Mouse (Mus musculus) cerebellum, adult 11 months (tissue): Measurements from ENCODE around the gene Thra.
A peak's percentile ranks its signal among the peaks of the same experiment; 100 is the strongest.

Source experiments
- DNase-seq: peaks from one replicate; pipeline ENCODE4 v3.0.0; 2022

The Thra gene

GRCm38 (mm10) chr11:98783236-98783696 lies 42.8 kb downstream of the Thra start:
- peak; percentile 96 for DNase-seq

- no peak for DNase-seq
Measured at GRCm38 (mm10) chr11:98784139-98784538, 43.7 kb downstream of the Thra start.

GRCm38 (mm10) chr11:98785214-98785613 lies 44.8 kb downstream of the Thra start:
- DNase-seq, result no peak

DNA sequence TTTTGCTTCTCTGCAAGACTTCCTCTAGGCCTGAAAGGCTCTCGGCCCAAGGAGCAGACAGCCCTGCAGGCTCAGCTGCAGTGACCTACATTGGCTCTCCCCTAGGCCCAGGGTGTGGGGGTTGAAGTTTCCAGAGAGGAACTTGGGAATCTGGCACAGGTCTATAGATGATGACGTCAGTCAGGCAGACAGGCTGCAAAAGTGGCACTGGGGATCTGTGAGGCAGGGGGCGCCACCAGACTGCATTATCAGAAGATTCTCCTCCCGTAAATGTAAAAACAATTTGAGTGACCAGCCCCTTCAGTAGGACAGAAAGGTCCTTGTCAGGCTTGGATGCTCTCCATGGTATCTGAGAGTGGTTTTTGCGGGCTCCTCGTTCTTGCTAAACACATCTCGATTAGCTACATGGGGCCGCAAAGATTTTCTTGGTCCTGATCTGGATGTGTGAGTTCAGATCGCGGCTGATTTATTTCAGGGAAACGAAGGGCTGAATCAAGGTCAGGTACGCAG lies 45.4 kb downstream of the Thra start:
- peak; percentile 76 for DNase-seq

GRCm38 (mm10) chr11:98786359-98787214 lies 46.1 kb downstream of the Thra start:
- peak; percentile 95 for DNase-seq

- no peak for DNase-seq
Measured at GRCm38 (mm10) chr11:98787229-98787628, 46.8 kb downstream of the Thra start.

- DNase-seq, result no peak
Measured at GRCm38 (mm10) chr11:98787691-98788090, 47.3 kb downstream of the Thra start.

GRCm38 (mm10) chr11:98788139-98788538 lies 47.7 kb downstream of the Thra start:
- no peak for DNase-seq

GRCm38 (mm10) chr11:98788550-98789218 lies 48.2 kb downstream of the Thra start:
- DNase-seq, result peak; percentile 79

DNA sequence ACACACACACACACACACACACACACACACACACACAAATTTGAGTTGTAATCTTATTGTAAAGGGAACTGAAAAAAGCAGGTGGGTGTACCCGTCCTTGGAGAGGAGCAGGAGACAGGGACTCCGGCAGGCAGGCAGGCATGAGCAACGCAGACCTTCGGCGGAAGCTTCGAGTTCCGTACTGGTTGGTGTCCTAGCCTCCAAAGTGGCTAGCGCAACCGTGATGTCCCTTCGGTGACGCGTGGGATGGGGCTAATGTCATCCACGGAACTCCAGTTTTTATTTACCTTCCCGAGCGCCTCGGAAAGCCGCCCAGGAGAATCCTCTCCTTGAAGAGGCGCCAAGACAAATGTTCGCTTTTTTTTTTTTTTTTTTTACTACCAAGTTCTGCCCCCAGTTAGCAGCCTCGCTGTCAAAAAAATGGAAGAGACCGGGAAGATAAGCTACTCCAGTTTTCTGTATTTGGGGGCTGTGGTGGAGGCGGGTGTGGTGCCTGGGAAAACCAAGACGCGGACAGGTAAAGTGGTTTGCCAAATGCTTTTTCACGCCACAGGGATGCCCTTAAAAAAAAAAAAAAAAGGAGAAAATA lies 48.9 kb downstream of the Thra start:
- no peak for DNase-seq

- no peak for DNase-seq
Measured at GRCm38 (mm10) chr11:98789824-98790223, 49.4 kb downstream of the Thra start.

DNA sequence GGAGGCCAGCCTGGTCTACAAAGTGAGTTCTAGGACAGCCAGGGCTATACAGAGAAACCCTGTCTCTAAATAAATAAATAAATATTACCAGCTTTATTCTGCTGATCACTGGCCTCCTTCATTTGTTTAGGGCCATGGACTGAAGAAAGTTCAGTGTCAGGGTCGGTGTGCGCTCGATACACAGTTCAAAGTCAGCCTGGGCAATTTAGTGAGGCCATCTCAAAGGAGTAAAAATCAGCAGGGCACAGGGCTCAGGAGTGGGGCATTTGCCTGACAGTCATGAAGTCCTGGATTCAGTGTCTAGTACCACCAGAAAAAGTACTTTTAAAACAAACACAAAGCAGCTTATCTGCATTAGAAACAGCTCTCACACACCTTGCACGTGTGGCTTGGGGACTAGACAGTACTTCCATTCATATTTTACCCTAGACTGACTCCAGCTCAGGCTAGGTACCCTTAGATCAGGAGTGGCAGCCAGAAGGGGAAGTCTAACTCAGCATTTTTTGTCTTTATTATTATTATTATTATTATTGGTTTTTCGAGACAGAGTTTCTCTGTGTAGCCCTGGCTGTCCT lies 50.3 kb downstream of the Thra start:
- no peak for DNase-seq

- DNase-seq, result no peak
Measured at GRCm38 (mm10) chr11:98791448-98791847, 51.0 kb downstream of the Thra start.

DNA sequence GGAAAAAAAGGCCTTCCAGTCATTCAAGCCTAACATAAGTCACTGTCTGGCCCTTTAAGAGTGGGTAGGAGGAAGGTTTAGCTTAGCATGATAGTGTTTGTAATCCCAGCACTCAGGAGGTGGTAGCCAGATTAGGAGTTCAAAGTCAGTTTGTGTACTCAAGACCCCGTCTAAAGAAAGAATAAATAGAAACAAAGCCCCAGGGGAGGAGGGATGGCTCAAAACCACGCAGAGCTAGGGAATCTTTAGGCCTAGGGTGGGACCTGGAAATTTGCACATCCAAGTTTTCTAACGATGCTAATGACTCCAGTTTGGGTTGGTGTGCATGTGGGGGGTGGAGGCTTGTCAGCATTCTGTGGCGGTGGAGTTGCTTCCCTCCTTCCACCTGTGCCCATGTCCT lies 51.6 kb downstream of the Thra start:
- DNase-seq, result no peak

- DNase-seq, result peak; percentile 78
Measured at GRCm38 (mm10) chr11:98794469-98795014, 54.1 kb downstream of the Thra start.

GRCm38 (mm10) chr11:98795015-98795713 lies 54.7 kb downstream of the Thra start, which contains the start of gene Msl1:
Msl1 (plus strand) TSS chr11:98795516.
- DNase-seq, result peak; percentile 91

DNA sequence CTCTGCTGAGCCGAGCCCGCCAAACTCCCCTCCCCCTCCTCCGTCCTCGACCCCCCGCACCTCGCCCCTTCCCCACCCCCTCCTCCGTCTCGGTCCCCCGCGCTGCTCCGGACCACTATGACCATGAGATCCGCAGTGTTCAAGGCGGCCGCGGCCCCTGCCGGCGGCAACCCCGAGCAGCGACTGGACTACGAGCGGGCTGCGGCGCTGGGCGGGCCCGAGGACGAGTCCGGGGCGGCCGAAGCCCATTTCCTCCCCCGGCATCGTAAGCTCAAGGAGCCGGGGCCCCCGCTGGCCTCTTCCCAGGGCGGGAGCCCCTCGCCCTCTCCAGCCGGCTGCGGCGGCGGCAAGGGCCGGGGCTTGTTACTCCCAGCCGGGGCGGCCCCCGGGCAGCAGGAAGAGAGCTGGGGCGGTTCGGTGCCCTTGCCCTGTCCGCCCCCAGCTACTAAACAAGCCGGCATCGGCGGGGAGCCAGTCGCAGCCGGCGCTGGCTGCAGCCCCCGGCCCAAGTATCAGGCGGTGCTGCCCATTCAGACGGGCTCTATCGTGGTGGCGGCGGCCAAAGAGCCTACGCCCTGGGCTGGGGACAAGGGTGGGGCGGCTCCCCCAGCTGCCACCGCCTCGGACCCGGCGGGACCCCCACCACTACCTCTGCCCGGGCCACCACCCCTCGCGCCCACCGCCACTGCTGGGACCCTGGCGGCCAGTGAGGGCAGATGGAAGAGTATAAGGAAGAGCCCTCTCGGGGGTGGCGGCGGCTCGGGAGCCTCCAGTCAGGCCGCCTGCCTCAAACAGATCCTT lies 55.5 kb downstream of the Thra start:
- DNase-seq, result peak; percentile 59

- peak; percentile 70 for DNase-seq
Measured at GRCm38 (mm10) chr11:98796515-98797216, 56.2 kb downstream of the Thra start.

- no peak for DNase-seq
Measured at GRCm38 (mm10) chr11:98797306-98797705, 56.9 kb downstream of the Thra start.

GRCm38 (mm10) chr11:98797909-98798308 lies 57.5 kb downstream of the Thra start:
- no peak for DNase-seq

- DNase-seq, result no peak
Measured at GRCm38 (mm10) chr11:98804605-98805004, 64.2 kb downstream of the Thra start, which contains the start of gene Casc3. Casc3 (plus strand) TSS chr11:98804905.
